Mouse (Mus musculus) liver, embryonic 16.5 days (tissue): ENCODE data around the gene Pgs1. TPM values are rescaled to one million over a fixed set of nuclear protein-coding genes. Genes with fewer than 3 reads are reported as not detected.
A peak's percentile ranks its signal among the peaks of the same experiment; 100 is the strongest.

Source experiments
- ATAC-seq: fragments of 200-750 bp; cut with Nextera tagmentation; 2 replicates; pipeline ENCODE4 v1.8.0; 2017; ENCODE audit warnings: low read depth, mild to moderate bottlenecking, moderate number of reproducible peaks, moderate library complexity
- H3K27ac ChIP-seq: fragments of 300-500 bp; sonication (generic); 2 replicates; pipeline ENCODE4 v1.5.1; 2014; ENCODE audit warnings: mild to moderate bottlenecking, low read length
- H3K27me3 ChIP-seq: fragments of 300-500 bp; sonication (generic); 2 replicates; pipeline ENCODE4 v1.6.1; 2014; ENCODE audit warnings: low read depth, low read length, mixed read lengths; ENCODE audit not compliant: control insufficient read depth, insufficient read depth
- H3K36me3 ChIP-seq: fragments of 300-500 bp; sonication (generic); 2 replicates; pipeline ENCODE4 v1.6.1; 2014; ENCODE audit warnings: mild to moderate bottlenecking; ENCODE audit not compliant: control insufficient read depth, insufficient read depth
- H3K4me1 ChIP-seq: fragments of 300-500 bp; sonication (generic); 2 replicates; pipeline ENCODE4 v1.6.1; 2014; ENCODE audit warnings: low read depth, low read length, mixed read lengths; ENCODE audit not compliant: control insufficient read depth
- H3K4me2 ChIP-seq: fragments of 300-500 bp; sonication (generic); 2 replicates; pipeline ENCODE4 v1.6.1; 2014; ENCODE audit warnings: low read depth, low read length, mixed read lengths
- H3K4me3 ChIP-seq: fragments of 300-500 bp; sonication (generic); 2 replicates; pipeline ENCODE4 v1.5.1; 2014; ENCODE audit warnings: low read depth, mild to moderate bottlenecking, low read length
- H3K9ac ChIP-seq: fragments of 300-500 bp; sonication (generic); 2 replicates; pipeline ENCODE4 v1.6.1; 2014; ENCODE audit warnings: low read depth, low read length
- H3K9me3 ChIP-seq: fragments of 300-500 bp; sonication (generic); replicated peaks from 2 replicates; pipeline ENCODE4 v1.6.1; 2016; ENCODE audit warnings: low read length; ENCODE audit not compliant: control insufficient read depth
- WGBS: fragments of 180-500 bp; shearing (Covaris S2); extraction: QIAGEN DNeasy Blood & Tissue Kit; methylation state at CpG from one replicate; pipeline ENCODE4 v1.1.7; 2014; ENCODE audit not compliant: insufficient replicate concordance; 5-methylcytosine and 5-hydroxymethylcytosine counted together
- polyA plus RNA-seq: library from polyadenylated mRNA; unstranded; fragments of >200 nt; fragmentation: Nextera tagmentation; extraction: Ambion mirVana; gene quantifications from 2 replicates; pipeline ENCODE4 v1.2.1, GENCODE M21; 2015

The Pgs1 gene
- polyA plus RNA-seq, 1 experiment from 2014 or later: 13.7 TPM

GRCm38 (mm10) chr11:118035068-118035467 is 49.0 kb downstream of the Pgs1 start:
- Histone ChIP-seq H3K4me1 (no peaks in the 10 kb centered on the region), H3K27me3 (no peaks in the 10 kb centered on the region), H3K36me3 (no peaks in the 10 kb centered on the region), H3K9ac (no peak overlapping the region), H3K4me2 (no peak overlapping the region), H3K27ac (no peak overlapping the region), H3K4me3 (no peak overlapping the region), H3K9me3 (no peaks in the 10 kb centered on the region)
- ATAC-seq: no peak
- WGBS: 44% methylated on average over 9 of the region's 9 CpGs

GRCm38 (mm10) chr11:118042791-118043190 is 56.7 kb downstream of the Pgs1 start:
- H3K4me3 ChIP-seq: no peak overlapping the region
- no peaks in the 10 kb centered on the region for H3K4me1 ChIP-seq
- H3K27me3 ChIP-seq: no peaks in the 10 kb centered on the region
- H3K4me2 ChIP-seq: no peak overlapping the region
- no peak overlapping the region for H3K27ac ChIP-seq
- ATAC-seq: no peak
- H3K9ac ChIP-seq: no peak overlapping the region
- no peaks in the 10 kb centered on the region for H3K9me3 ChIP-seq
- H3K36me3 ChIP-seq: no peaks in the 10 kb centered on the region
- WGBS: 73% methylated on average over 9 of the region's 9 CpGs

GRCm38 (mm10) chr11:118043293-118043907 is 57.3 kb downstream of the Pgs1 start:
- H3K4me1 ChIP-seq: no peaks in the 10 kb centered on the region
- H3K9me3 ChIP-seq: no peaks in the 10 kb centered on the region
- H3K9ac ChIP-seq: no peak overlapping the region
- WGBS: 63% methylated on average over 14 of the region's 14 CpGs
- H3K4me3 ChIP-seq: no peak overlapping the region
- no peak overlapping the region for H3K27ac ChIP-seq
- no peaks in the 10 kb centered on the region for H3K36me3 ChIP-seq
- no peak for ATAC-seq
- H3K27me3 ChIP-seq: no peaks in the 10 kb centered on the region
- H3K4me2 ChIP-seq: no peak overlapping the region

GRCm38 (mm10) chr11:118049641-118050040 is 63.5 kb downstream of the Pgs1 start:
- Histone ChIP-seq H3K4me1 (no peaks in the 10 kb centered on the region), H3K36me3 (no peaks in the 10 kb centered on the region), H3K27ac (no peak overlapping the region), H3K9ac (no peak overlapping the region), H3K9me3 (no peaks in the 10 kb centered on the region), H3K27me3 (no peaks in the 10 kb centered on the region), H3K4me3 (no peak overlapping the region), H3K4me2 (no peak overlapping the region)
- ATAC-seq: no peak
- 38% methylated on average over 8 of the region's 8 CpGs for WGBS

GRCm38 (mm10) chr11:118050174-118050573 is 64.1 kb downstream of the Pgs1 start:
- no peaks in the 10 kb centered on the region for H3K9me3 ChIP-seq
- ATAC-seq: 0 out of 2 replicates have a peak, but pooled peaks have one; percentile 19
- H3K4me2 ChIP-seq: no peak overlapping the region
- H3K9ac ChIP-seq: no peak overlapping the region
- no peaks in the 10 kb centered on the region for H3K4me1 ChIP-seq
- H3K36me3 ChIP-seq: no peaks in the 10 kb centered on the region
- no peaks in the 10 kb centered on the region for H3K27me3 ChIP-seq
- no peak overlapping the region for H3K27ac ChIP-seq
- 72% methylated on average over 16 of the region's 16 CpGs for WGBS
- no peak overlapping the region for H3K4me3 ChIP-seq

- 59% methylated on average over 12 of the region's 12 CpGs for WGBS
- H3K36me3 ChIP-seq: no peaks in the 10 kb centered on the region
- H3K27me3 ChIP-seq: no peaks in the 10 kb centered on the region
- H3K27ac ChIP-seq: no peak overlapping the region
- no peaks in the 10 kb centered on the region for H3K4me1 ChIP-seq
- no peak overlapping the region for H3K4me2 ChIP-seq
- no peaks in the 10 kb centered on the region for H3K9me3 ChIP-seq
- no peak overlapping the region for H3K9ac ChIP-seq
- no peak for ATAC-seq
- no peak overlapping the region for H3K4me3 ChIP-seq
These were observed 72.3 kb downstream of the Pgs1 start for GRCm38 (mm10) chr11:118058367-118058766.

GRCm38 (mm10) chr11:118058872-118059271 is 72.8 kb downstream of the Pgs1 start:
- 56% methylated on average over 10 of the region's 10 CpGs for WGBS
- ATAC-seq: no peak

GRCm38 (mm10) chr11:118060038-118060437 is 73.9 kb downstream of the Pgs1 start:
- 65% methylated on average over 14 of the region's 14 CpGs for WGBS
- ATAC-seq: no peak
- Histone ChIP-seq H3K27ac (no peak overlapping the region), H3K4me1 (no peaks in the 10 kb centered on the region), H3K4me3 (no peak overlapping the region), H3K4me2 (no peak overlapping the region), H3K36me3 (no peaks in the 10 kb centered on the region), H3K27me3 (no peaks in the 10 kb centered on the region), H3K9ac (no peak overlapping the region), H3K9me3 (no peaks in the 10 kb centered on the region)

More at GRCm38 (mm10) chr11:118058872-118059271, 72.8 kb downstream of the Pgs1 start:
- Histone ChIP-seq H3K9ac (no peak overlapping the region), H3K36me3 (no peaks in the 10 kb centered on the region), H3K4me1 (no peaks in the 10 kb centered on the region), H3K4me3 (no peak overlapping the region), H3K4me2 (no peak overlapping the region), H3K27ac (no peak overlapping the region), H3K27me3 (no peaks in the 10 kb centered on the region), H3K9me3 (no peaks in the 10 kb centered on the region)

GRCm38 (mm10) chr11:118067588-118067987 is 81.5 kb downstream of the Pgs1 start:
- no peak for ATAC-seq
- H3K27me3 ChIP-seq: no peaks in the 10 kb centered on the region
- H3K9ac ChIP-seq: no peak overlapping the region
- H3K27ac ChIP-seq: no peak overlapping the region
- no peaks in the 10 kb centered on the region for H3K9me3 ChIP-seq
- H3K36me3 ChIP-seq: no peaks in the 10 kb centered on the region
- WGBS: 66% methylated on average over 8 of the region's 8 CpGs
- no peak overlapping the region for H3K4me2 ChIP-seq
- no peaks in the 10 kb centered on the region for H3K4me1 ChIP-seq
- H3K4me3 ChIP-seq: no peak overlapping the region
